Mouse (Mus musculus) urinary bladder, postnatal 36 days (tissue): Measurements from ENCODE around the gene Parp16.
"Not testable (repeated sequence)": the region's sequence is repeated elsewhere in the genome, so short reads cannot be mapped to it uniquely, and the experiment has no call there.

Source experiments
- DNase-seq, 2 experiments: peaks; one replicate each; pipeline ENCODE4 v3.0.0; 2022; ENCODE audit warnings: low spot score in 2 of 2, mixed read lengths in 1 of 2

Gene Parp16

GRCm38 (mm10) chr9:65178336-65179213 is 16.6 kb upstream of the Parp16 start:
- DNase-seq: peak in 1 of 2 experiments; percentile 28

GRCm38 (mm10) chr9:65179817-65180624 is 15.1 kb upstream of the Parp16 start:
- no peak for DNase-seq

- peak; percentile 74 to 83 for DNase-seq
Measured at GRCm38 (mm10) chr9:65188599-65188998, 6.6 kb upstream of the Parp16 start.

GRCm38 (mm10) chr9:65190306-65190705 is 4.8 kb upstream of the Parp16 start:
- no peak for DNase-seq

GRCm38 (mm10) chr9:65191389-65191754 is 3.8 kb upstream of the Parp16 start:
- no peak for DNase-seq

GRCm38 (mm10) chr9:65191755-65192469 is 3.2 kb upstream of the Parp16 start:
- no peak for DNase-seq

- DNase-seq: no peak
Measured at GRCm38 (mm10) chr9:65193214-65193613, 1.9 kb upstream of the Parp16 start.

- peak in 1 of 2 experiments; percentile 43 for DNase-seq
Measured at GRCm38 (mm10) chr9:65195621-65195981, 448 bp downstream of the Parp16 start.

GRCm38 (mm10) chr9:65195982-65196737 is 1.0 kb downstream of the Parp16 start:
- DNase-seq: no peak

- peak; percentile 92 to 93 for DNase-seq
Measured at GRCm38 (mm10) chr9:65196738-65197569, 1.8 kb downstream of the Parp16 start.

GRCm38 (mm10) chr9:65197826-65198225 is 2.7 kb downstream of the Parp16 start:
- no peak for DNase-seq

- no peak for DNase-seq
Measured at GRCm38 (mm10) chr9:65199723-65200122, 4.6 kb downstream of the Parp16 start.

GRCm38 (mm10) chr9:65200606-65201005 is 5.5 kb downstream of the Parp16 start:
- peak in 1 of 2 experiments; percentile 73 for DNase-seq

- DNase-seq: no peak
Measured at GRCm38 (mm10) chr9:65201021-65201380, 5.8 kb downstream of the Parp16 start.

- peak; percentile 79 to 82 for DNase-seq
Measured at GRCm38 (mm10) chr9:65201381-65202164, 6.4 kb downstream of the Parp16 start.

- DNase-seq: no peak
Measured at GRCm38 (mm10) chr9:65202165-65202754, 7.1 kb downstream of the Parp16 start.

- DNase-seq: no peak
Measured at GRCm38 (mm10) chr9:65205049-65205815, 10.1 kb downstream of the Parp16 start.

GRCm38 (mm10) chr9:65207041-65207815 is 12.1 kb downstream of the Parp16 start:
- not testable (repeated sequence) for DNase-seq
